Mouse (Mus musculus) T-helper 2 cell (primary cell): ENCODE results near the gene Sfmbt1.

Source experiments
- in situ Hi-C: fragments of 300-600 bp; cut with MboI, MseI; formaldehyde crosslinking; loops from one replicate; pipeline ENCODE4 v1.15.1; 2025; ENCODE audit warnings: high pct_unique_total_duplicates

Sfmbt1 gene

DNA sequence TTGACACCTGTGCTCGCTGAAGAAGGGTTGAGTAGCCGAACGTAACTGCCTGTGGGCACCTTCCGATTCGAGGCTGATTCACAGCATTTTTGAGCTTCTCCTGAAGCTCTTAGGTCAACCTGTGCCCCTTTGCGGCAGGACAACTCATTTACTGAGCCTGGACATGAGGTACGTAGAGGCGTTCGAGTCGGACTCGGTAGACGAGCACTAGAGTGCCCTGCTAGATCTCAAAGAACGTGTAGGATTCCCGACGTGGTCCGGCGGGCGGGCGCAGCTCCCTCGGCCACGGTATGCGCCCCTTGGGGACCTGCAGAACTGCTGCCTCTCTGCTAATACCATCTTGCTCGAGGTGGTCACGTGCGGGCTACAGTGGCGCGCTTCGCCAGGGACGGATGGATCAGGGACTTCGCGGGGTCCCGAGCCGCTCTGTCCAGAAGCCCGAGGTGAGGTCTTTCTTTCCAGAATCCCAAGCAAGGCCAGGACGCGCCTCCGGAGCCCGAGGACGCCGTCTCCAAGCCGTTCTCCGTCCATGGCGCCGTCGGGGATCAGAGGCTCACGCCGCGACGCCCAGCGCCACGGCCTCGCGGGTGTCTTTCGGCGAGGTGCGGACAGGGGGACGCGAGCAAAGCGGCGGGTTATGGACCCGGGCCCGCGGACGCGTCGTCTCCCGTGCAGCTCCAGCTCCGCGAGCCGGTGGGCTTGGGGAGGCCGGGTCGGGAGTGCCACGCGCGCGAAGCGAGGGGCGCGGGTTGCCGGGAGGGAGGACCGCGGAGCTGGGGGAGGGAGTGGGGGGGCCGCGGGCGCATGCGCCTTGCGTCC, at the start of gene Sfmbt1:
Gene Sfmbt1, plus strand, starts transcription at position 51 of the 819 bp plus-strand sequence.
- in situ Hi-C loops = loop anchor here (5.0 kb wide), 1 partner anchor 88 kb away; the partner anchor contains the start of gene Prkcd

DNA sequence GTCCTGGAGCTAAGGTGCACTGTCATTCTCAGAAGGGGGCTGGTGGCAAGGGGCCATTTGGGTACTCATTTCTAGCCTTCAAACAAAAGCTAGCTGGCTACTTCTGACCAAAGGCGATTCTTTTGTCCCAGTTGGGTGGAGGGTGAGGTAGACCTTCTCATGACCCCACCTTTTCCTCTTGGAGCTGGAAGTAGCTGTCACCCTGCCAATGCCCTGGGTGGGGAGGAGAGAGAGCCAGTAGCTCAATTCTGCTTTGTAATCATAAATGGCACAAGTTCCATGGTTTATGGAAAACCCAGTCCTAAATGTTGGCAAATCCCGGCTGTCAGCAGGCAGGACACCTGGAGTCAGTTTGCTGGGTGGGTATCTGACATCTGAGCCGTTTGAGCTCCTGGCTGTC, 48.6 kb upstream of the Sfmbt1 start:
- in situ Hi-C loops = no loop called here

DNA sequence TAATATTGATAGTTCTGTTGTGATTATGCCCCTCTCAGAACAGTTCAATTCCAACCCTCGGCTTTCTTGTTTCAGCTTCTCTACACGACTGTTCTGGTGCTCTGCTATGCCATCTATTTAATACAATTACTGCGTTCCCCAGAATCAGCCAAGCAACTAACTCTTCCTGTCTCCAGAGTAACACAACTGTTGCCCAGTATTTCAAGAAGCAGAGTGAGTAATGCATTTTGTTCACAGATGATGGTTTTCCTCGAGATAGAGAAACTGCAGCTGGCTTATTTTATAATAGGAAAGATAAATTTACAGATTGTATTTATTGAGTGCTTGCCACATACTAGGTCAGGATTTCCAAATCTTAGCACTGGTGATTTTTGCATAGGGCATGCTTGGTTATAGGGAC, 48.0 kb upstream of the Sfmbt1 start:
- in situ Hi-C loops = no loop called here

DNA sequence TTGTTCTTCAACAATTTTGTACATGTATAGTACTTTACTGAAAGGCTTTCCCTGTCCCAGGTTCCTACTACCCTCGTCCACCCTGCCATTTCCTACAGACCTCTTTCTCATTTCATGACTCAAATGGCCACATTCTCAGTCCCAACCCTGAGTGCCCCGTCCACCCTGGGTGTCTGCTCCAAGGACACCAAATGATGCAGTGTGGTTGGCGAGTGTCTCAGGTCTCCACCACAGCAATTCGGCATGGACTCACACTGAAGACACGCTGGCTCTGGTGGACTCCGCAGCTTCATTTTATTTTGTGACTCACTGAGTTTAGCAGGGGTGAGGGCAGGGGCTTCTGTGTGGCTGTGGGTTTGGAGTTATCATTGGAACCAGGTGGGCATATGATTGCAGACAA, 44.5 kb upstream of the Sfmbt1 start:
- in situ Hi-C loops = loop anchor here (5.0 kb wide), 1 partner anchor 78 kb away; no protein-coding TSS in a partner anchor

DNA sequence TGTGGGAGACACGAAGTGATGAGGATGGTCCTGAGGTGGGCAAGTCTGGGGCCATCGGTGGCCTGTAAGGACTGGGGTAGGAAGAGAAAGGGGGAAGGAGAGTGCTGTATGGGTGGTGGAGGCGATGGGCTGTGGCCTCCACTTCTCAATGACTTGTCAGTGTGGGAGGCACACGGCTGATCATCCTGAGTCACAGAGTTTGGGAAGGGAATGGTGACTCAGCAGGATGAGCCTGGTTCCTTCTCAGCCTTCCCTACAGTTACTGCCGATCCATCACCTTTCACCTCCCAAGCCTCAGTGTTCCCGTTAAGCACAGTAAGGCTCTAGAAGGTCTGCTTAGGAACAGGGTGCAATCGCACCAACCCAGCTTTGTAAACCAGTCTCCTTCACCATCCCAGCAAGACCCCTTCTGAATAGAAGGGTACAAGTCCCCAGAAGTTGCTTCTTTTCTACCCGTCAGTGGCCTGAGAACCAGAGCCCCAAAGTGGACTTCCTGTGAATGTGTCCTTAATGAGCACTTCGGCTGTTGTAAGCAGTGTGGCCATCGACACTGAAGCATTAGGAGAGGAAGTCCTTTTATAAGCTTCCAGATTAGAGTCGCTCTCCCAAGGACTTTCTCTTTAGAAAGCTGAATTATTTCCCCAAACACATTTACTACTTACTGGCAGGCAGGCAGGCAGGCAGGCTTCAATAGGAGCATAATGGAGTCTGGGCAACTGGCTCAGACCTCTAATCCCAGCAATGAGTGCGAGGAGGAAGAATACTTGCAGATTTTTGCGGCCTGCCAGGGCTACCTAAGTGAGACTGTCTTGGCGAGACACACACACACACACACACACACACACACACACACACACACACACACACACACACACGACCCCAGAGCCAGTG, 43.3 kb upstream of the Sfmbt1 start:
- in situ Hi-C loops = loop anchor here (5.0 kb wide), 1 partner anchor 79 kb away; no protein-coding TSS in a partner anchor

DNA sequence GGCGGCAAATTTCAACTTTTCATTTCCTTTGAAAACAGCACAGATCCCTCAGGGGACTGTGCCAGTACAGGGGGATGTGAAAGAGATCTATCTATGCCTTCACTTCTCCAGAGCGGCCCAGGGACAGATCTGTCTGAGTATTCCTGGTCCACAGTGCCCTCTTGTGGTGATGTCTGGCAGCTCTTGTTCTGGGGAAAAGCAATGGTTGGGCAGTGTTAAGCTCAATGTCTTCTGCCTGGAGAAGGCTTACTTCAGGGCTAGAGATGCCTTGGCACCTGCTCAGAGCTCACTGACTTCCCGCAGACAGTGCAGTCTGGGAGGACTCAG, 42.7 kb upstream of the Sfmbt1 start:
- in situ Hi-C loops = loop anchor here (5.0 kb wide), 1 partner anchor 80 kb away; no protein-coding TSS in a partner anchor

DNA sequence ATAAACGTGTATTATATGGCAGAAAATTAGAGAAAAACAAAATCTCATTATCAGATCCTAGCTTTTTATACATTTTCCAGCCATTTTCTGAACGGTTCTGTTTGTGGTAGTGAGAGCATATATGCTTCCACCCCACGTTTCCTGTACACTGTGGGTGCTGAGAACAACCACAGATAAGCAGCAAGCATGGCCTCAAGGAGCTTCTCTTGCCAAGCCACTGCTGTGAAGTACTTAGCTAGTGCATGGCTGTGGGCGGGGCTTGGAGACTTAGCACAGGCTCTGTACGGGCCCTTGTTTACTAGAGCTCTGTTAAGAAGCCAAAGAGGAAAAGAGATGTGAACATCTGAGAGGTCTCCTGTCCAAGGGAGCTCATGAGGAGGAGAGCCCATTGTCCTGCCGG, 39.7 kb upstream of the Sfmbt1 start:
- in situ Hi-C loops = loop anchor here (5.0 kb wide), 1 partner anchor 83 kb away; no protein-coding TSS in a partner anchor

DNA sequence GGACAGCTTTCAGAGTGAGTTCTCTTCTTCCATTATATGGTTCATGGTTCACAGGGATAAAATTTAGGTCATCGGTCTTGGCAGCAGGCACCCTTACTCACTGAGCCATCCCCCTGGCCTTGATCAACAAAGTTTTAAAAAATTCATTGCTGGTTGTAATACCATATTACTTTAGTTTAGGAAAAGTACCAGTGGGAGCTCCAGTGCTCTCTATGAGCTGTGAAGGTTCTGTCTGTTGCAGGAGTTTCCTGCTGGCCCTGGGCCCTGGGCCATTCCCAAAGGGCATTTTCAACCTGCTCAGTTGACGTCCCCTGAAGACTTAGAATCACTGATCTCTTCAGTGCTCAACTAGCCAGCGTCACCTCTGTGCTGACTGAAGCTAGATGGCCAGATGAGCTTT, 32.5 kb upstream of the Sfmbt1 start:
- in situ Hi-C loops = no loop called here

DNA sequence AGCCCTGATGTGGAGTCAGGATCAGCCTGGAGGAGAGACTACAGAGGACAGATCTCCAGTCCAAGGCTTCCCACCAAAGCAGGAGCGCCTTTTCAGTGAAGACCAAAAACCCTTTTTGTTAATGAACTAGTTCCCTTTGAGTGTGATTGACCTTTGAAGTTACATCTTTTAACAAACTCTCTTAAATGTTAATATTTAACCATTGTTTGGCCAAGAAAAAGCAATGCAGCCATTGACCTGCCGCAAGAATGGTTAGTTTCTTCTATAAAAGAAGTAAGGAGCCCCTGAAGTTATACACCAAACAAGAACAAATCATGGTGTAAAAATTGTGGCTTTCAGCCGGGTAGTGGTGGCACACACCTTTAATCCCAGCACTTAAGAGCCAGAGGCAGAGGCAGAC, 24.0 kb upstream of the Sfmbt1 start:
- in situ Hi-C loops = no loop called here

DNA sequence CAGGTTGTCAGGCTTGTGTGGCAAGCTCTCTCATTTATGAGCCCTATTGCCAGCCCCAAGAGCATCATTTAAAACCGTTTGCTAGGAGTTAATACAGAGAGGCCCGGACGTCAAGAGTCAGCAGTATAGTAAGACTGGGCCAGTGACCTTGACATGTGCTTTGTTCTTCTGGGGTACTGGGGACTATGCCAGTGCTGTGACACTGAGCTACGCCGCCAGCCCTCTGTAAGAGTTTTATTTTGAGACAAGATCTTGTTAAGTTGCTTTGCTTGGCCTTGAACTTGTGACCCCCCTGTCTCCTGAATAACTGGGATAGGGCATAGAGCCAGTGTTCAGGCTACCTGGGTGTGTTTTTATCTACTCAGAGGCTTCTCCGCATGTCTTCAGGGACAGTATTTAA, 22.2 kb upstream of the Sfmbt1 start:
- in situ Hi-C loops = no loop called here

DNA sequence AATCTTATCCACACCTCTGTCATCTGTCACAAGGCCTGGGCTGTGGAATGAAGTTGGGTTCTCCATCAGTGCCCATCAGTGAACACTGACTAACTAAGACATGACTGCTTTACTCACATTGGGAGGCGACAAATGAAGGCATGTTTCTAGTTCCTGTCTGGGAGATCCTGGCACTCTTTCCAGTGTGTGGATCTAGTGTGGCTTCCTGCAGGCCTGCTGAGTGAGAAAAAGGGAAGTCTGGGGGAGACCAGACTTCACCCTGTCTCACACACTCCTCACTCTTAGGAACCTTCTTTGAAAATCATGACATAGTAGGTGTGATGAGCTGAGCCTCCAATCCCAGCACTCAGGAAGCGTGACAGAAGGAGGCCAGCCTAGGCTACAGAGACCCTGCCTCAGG, 19.9 kb upstream of the Sfmbt1 start:
- in situ Hi-C loops = no loop called here

DNA sequence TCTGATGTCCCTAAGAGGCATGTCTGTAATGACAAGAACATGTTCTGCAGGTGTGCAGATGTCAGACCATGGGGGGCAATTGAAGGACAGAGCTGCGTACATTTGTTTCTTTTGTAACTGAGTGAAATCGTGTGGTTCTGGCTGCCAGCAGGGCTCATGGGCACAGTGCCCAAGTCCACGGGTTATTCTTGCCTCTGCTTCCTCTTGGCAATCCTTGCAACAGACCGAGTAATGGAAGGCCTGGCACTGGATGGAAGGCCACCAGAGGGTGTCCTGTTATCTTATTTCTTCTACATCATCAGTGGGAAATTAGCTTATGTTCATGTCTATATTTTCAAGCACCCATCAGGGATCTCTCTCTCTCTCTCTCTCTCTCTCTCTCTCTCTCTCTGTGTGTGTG, 19.0 kb upstream of the Sfmbt1 start:
- in situ Hi-C loops = no loop called here

DNA sequence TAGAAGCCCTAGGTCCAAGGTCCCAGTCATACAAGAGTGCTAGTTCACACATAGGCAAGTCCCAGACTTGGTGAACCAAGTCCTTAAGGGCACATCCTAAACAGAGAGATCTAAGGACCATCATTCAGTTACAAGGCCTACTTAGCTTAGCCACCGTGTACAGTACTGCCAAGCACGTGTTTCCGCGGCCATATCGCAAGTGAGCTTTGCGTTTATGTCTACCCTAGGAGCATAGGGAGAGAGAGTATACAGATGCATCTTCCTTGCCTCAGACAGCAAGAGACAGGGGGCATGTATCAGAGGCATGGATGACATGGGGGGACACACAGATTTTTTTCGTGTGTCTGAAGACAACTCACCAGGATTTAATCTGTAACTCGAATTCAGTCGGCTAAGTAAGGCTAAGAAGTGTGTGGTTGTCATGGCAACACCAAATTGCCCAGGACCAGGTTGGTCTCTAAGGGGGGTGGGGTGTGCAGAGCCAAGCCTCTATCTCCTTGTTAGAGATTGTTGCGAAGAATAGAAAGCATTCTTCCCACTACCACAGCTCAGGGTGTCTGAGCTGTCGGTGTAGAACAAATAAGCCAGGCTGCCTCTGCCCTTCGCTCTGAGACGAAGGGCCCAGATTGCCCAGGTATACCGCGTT, 17.1 kb upstream of the Sfmbt1 start:
- in situ Hi-C loops = no loop called here

DNA sequence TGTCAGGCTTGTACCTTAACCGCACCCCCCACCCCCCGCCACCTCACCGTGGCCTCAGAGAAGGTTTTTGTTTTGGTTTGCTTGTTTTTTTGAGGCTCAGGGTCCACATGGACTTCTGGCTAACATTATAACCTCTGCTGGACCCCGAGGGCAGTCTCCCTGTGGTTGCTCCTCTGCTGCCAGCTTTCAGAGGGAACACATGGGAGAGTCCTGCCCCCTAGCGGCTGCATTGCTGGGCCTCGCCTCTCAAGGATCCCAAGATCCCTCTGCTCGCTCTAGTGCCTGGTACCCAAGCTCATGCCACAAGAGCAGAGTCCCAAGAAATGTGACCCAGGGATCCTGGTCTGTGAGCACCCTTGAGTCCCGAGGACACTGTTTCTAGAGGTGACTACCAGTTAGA, 15.0 kb upstream of the Sfmbt1 start:
- in situ Hi-C loops = loop anchor here (10.0 kb wide), 1 partner anchor 395 kb away; no protein-coding TSS in a partner anchor

DNA sequence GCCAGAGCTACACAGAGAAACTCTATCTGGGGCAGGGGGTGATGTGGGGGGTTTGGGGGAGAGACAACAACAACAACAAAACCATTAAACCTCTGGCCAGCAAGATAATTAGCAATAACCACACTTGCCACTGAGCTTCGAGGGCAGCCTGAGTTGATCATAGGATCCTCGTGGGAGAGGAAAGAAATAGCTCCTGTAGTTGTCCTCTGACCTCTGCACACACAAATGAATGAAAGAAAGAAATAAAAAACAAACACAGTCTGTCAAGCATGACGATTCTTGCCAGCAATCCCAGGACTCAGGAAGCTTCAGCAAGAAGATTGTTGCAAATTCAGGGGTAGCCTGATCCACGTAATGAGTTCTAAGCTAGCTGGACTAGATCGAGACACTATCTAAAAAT, 12.1 kb upstream of the Sfmbt1 start:
- in situ Hi-C loops = loop anchor here (10.0 kb wide), 1 partner anchor 392 kb away; no protein-coding TSS in a partner anchor

DNA sequence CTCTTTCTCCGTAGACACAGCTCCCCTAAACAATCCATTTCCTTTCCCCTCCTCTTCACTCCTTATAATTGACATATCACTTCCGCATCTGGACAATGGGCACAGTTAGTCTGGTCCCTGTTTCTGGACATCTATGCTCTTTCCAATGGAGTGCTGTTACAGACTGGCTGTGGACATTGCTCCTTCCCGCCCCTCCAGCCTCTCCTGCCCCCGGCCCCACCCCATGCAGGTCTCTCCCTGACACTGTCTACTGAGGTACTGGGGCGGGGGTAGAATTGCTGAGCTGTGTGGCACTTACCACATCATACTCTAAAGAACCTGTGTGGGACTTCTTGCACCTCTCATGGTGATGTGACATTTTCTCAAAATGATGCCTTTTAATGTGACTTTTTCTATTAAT, 11.6 kb upstream of the Sfmbt1 start:
- in situ Hi-C loops = loop anchor here (10.0 kb wide), 1 partner anchor 392 kb away; no protein-coding TSS in a partner anchor

DNA sequence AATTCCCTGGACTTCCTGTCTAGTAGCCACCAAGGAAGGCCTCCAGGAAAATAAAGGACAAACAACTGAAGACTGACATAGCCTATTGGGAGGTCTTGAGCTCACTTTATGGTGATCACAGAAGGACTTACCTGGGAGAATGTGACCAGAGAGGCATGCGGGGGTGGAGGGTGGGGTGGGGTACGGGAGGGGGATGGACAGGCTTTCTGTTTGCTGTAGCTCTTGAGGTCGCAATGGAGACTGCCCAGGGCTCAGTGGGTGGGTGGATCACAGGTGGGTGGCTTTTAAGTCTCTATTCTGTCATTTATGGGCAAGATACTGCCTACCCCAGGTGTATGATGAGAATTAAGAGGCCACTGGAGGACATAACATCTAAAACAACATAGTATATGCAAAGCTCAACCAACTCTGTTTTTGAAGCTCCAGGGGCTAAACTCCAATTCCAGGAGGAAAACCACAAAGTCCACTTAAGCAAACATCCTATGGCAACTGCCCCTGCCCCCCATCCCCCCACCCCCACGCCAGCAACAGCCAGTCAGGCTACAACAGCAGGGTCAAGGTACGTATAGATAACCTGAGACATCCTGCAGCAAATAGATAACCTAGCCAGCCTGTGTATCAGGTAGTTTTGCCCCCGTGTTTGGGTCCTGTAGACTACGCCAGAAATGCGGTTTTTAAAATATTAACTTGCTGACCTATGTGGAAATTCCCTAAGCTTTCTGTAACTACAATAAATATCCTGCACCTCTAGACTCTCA, 10.4 kb upstream of the Sfmbt1 start:
- in situ Hi-C loops = loop anchor here (10.0 kb wide), 1 partner anchor 391 kb away; no protein-coding TSS in a partner anchor

DNA sequence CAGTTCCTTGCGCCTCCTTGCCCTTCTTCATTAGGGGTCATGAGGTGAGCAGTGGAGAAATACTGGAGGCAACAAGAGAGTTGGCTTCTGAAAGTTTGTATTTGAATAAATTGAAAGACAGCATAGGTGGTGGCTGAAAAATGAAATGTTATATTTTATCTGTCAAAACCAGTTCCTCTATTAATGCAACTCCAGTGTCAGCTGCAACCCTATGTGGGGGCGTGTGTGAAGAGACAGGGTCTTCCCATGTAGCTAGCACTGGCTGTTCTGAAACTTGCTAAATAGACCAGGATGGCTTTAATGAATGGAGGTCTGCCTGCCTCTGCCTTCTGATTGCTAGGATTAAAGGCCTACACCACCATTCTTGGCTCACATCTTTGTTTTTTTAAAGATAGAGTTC, 2.8 kb upstream of the Sfmbt1 start:
- in situ Hi-C loops = loop anchor here (5.0 kb wide), 1 partner anchor 85 kb away; the partner anchor contains the start of gene Prkcd

DNA sequence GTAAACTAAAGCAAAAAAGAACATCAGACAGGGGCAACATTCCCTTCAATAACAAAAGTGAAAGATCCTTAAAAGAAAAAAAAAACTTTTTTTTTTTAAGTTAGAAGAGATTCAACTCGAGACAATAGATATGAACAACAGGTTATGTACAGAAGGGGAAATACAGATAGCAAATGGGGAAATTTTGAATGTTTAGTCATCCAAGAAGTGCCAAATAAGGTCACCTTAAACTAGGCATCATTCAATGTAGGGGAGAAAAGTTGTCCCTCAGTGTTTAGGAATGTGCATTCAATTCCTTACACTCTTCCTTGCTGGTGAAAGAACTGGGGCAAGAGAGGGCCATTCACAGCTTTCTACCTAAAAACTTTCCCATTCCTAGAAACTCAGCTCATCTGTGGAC, 880 bp upstream of the Sfmbt1 start:
- in situ Hi-C loops = loop anchor here (5.0 kb wide), 1 partner anchor 86 kb away; the partner anchor contains the start of gene Prkcd

DNA sequence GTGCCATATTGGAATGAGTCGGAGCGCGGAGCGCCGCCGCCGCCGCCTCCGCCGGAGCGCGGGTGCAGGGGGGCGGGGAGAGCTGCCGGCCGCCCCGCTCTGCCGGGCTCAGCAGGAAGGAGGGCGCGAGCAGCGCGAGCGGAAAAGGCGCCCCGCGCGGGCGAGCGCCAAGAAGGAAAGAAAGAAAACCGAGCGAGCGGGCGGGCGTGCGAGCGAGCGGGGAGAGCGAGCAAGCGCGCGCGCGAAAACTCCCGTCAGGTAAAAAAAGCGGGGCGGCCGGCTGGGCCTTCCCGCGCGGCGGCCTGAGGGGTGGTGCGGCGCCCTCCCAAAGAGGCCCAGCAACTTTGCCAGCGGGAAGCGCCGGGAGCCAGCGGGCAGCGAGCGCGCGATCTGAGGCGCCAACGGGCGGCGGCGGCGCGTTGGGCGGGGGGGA, 985 bp downstream of the Sfmbt1 start:
- in situ Hi-C loops = no loop called here
